Mouse (Mus musculus) embryo, embryonic 11 days (tissue): ENCODE measurements around the gene Aurkb.
A peak's percentile ranks its signal among the peaks of the same experiment; 100 is the strongest.
"Not testable (repeated sequence)": the region's sequence is repeated elsewhere in the genome, so short reads cannot be mapped to it uniquely, and the experiment has no call there.

ENCODE experiments used
- DNase-seq: peaks from one replicate; pipeline ENCODE4 v3.0.0-alpha.2; 2015

The Aurkb gene

DNA sequence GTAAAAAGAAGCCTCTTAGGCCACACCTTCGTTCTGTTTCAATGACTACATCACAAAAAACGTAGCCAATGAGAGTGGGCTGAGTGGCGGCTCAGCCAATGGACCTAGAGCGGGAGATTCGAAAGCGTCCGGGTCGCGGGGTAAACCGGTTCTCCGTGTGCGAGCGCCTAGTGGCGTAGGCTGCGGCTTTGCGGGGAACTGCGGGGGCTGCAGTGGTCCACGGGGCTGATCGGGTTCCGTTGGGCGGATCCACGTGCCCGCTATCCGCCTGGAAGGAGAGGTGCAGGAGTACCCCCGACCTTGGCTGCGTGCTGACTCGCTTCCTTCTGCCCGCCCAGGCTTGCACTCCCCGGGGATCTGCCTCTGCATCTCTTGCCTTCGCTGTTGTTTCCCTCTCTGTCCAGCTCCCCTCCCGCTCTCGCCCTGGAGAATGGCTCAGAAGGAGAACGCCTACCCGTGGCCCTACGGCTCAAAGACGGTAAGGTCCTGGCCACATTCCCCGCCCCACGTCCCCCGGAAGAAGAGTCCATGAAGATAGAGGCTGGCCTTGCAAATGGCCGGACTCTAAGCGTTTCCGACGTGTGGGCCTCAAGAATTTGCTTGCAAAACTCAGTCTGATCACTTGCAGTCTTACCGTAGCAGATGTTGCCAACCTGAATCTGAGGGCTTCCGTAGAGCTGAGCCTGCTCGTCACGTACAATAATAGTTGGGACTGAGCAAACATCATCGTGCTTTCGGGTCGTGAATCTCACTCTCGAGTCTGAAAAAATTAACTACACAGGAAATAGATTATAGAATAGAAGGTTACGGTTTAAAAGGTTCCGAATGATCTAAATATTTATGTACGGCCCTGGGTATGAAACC, at the start of gene Aurkb:
Gene Aurkb (plus strand): TSS at position 117 of the 864 bp plus-strand sequence.
- DNase-seq = peak; percentile 95

GRCm38 (mm10) chr11:68997080-68997479, 48.4 kb upstream of the Aurkb start:
- DNase-seq = no peak

GRCm38 (mm10) chr11:69002782-69003181, 42.7 kb upstream of the Aurkb start:
- DNase-seq = not testable (repeated sequence)

DNA sequence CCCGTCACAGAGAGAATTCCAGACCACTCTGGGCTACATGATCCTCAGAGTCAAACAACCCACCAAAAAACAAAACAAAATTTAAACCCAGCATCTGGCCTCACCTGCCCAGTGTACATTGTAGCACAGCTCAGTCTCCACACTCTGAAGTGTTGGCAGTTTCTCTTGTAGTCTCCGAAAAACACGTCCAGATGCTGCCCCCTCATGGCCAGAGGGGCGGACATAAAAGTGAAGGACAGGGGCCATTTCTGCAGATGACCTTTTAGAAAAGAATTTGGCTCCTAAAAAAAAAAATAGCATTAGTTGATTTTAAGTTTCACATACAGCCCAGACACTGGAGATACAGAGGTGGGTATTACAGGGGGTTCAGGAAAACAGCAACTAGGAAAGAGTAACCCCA, 41.9 kb upstream of the Aurkb start:
- DNase-seq = no peak

DNA sequence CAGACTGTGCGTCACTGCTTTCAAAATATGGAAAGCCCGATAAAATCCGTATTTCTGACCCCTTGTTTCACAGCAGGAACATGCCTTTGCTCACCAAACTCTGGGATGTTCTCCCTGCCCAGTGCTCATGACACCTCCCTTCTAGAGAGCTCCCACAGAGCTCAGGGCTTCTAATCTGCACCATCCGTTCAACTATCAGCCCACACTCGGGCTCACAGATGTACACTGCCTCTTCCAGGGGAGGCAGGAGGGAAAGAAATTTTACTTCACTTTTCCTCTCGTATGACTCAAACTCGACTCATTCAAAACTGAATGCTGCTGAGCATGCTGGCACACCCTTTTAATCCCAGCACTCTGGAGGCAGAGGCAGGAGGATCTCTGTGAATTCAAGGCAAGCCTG, 40.3 kb upstream of the Aurkb start:
- no peak for DNase-seq

- not testable (repeated sequence) for DNase-seq
Observed at GRCm38 (mm10) chr11:69006575-69006974, 38.9 kb upstream of the Aurkb start.

DNA sequence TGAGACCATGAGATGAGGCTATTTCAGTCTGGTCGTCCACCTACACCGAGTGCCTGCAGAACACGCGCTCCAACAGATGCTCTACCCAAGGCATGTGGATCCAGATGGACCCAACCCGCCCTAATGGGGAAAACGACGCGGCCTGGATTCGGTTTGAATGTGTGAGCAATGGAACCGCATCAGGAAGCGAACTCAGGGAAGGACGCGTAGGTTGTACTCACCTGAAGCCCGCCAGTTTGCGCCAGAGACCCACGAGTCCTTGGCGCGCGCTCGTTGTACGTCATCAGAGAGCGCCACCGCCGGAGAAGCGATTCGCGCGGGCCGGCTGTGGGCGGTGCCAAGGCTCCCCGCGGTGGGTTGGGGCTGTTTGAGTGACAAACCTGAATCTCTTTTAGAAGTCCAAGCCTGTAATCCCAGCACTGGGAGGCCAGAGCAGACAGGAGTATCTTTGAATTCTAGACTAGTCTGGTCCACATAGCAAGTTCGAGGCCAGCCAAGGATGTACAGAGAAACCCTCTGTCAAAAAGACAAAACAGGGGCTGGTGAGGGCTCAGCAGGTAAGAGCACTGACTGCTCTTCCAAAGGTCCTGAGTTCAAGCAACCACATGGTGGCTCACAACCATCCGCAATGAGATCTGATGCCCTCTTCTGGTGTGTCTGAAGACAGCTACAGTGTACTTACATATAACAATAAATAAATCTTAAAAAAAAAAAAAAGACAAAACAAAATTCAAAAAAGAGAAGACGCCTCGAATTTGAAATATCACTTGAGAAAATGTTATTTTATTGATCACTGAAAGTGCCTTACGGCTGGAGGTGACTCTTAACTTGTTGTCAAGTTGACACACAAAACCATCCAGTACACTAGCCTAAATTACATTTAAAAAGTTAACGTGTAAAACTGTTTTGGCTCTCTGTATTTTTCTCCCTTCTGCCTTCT, 37.0 kb upstream of the Aurkb start, which contains the start of gene Pfas:
Gene Pfas (minus strand): TSS at position 279 of the 940 bp plus-strand sequence.
- peak; percentile 99 for DNase-seq

- DNase-seq = no peak
Observed at GRCm38 (mm10) chr11:69009508-69009907, 35.9 kb upstream of the Aurkb start.

GRCm38 (mm10) chr11:69010400-69011323, 34.8 kb upstream of the Aurkb start:
- DNase-seq = no peak

GRCm38 (mm10) chr11:69011445-69011844, 34.0 kb upstream of the Aurkb start:
- not testable (repeated sequence) for DNase-seq

- DNase-seq = peak; percentile 92
Observed at GRCm38 (mm10) chr11:69012071-69012601, 33.3 kb upstream of the Aurkb start.

- DNase-seq = peak; percentile 97
Observed at GRCm38 (mm10) chr11:69015644-69016441, 29.6 kb upstream of the Aurkb start, which contains the start of gene Ctc1. Gene Ctc1 (plus strand): TSS chr11:69015911.

GRCm38 (mm10) chr11:69016755-69017154, 28.7 kb upstream of the Aurkb start:
- DNase-seq = no peak

DNA sequence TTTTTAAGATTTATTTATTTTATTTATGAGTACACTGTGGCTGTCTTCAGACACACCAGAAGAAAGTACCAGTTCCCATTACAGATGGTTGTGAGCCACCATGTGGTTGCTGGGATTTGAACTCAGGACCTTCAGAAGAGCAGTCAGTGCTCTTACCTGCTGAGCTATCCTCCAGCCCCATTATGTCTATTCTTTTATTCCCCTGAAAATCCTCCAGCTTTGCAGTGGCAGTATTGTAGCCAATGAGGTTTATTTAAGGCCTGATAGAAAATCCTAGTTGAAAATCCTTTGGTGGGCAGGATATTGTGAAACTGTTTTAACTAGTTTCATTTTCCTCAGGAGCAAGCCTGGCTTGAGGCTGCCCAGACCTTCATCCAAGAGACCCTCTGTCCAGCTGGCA, 24.8 kb upstream of the Aurkb start:
- no peak for DNase-seq

DNA sequence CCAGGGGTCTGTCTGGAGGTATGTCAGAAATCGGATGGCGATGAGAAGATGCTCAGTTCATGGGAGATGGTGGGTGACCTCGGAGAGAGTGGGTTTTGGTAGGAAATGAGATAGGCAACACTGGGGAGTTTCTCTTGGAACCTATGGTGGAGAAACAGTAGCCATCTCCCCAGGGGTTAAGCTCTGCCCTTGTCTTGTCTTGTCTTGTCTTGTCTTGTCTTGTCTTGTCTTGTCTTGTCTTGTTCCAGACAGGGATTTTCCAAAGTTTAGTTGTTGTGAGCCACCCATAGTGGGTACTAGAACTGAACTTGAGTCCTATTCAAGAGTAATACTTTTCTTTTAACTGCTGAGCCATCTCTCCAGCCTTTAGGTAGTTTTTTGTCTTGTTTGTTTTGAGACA, 18.9 kb upstream of the Aurkb start:
- DNase-seq = no peak

- DNase-seq = no peak
Observed at GRCm38 (mm10) chr11:69028805-69029204, 16.6 kb upstream of the Aurkb start.

GRCm38 (mm10) chr11:69033552-69033951, 11.9 kb upstream of the Aurkb start:
- DNase-seq = no peak

DNA sequence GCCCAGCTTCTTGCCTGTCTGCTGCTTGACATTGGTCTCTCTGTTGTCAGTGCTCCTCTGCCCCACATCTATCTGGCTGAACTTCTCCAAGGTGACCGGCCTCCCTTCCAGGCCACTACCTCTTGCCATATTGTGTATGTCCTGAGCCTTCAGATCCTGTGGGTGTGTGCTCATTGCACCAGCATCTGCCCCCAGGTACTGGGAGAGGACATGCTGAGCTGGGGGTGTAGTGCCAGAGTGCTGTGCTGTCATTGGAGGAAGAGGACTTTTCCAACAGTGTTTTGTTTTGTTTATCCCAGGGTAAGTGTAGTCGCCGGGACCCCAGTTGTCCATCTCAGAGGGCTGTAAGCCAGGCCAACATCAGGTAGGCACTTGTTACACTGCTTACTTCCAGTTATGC, 10.9 kb upstream of the Aurkb start:
- DNase-seq = no peak

- DNase-seq = no peak
Observed at GRCm38 (mm10) chr11:69035411-69035810, 10.0 kb upstream of the Aurkb start.

DNA sequence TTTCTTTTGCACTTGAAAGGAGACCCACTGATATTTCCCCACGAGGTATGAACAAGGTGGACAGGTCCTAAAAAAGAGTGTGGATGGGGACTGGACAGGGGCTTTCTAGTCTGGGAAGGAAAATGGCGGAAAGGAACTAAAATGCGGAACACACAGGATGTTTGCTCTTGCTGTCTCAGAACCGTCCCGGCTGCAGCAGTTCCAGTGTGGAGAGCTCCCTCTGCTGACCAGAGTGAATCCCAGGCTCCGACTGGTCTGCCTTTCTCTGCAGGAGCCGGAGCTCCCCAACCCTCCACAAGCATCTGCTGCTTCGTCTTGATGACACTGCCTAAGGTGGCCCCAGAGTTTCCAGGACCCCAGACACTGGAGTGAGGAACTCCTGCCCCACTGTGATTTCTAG, 9.6 kb upstream of the Aurkb start:
- DNase-seq = peak; percentile 91
